Mouse (Mus musculus) CD4-positive, CD25-positive, alpha-beta regulatory T cell, adult 2 months (primary cell): ENCODE data around the gene Cep128.

Source experiments
- DNase-seq: peaks from one replicate; pipeline ENCODE4 v3.0.0-alpha.2; 2012; ENCODE audit warnings: low read depth, low spot score

Gene Cep128

GRCm38 (mm10) chr12:90971156-90971555 is 413.1 kb downstream of the Cep128 start:
- DNase-seq, result no peak

GRCm38 (mm10) chr12:90961386-90962017 is 422.7 kb downstream of the Cep128 start:
- DNase-seq, result no peak

DNA sequence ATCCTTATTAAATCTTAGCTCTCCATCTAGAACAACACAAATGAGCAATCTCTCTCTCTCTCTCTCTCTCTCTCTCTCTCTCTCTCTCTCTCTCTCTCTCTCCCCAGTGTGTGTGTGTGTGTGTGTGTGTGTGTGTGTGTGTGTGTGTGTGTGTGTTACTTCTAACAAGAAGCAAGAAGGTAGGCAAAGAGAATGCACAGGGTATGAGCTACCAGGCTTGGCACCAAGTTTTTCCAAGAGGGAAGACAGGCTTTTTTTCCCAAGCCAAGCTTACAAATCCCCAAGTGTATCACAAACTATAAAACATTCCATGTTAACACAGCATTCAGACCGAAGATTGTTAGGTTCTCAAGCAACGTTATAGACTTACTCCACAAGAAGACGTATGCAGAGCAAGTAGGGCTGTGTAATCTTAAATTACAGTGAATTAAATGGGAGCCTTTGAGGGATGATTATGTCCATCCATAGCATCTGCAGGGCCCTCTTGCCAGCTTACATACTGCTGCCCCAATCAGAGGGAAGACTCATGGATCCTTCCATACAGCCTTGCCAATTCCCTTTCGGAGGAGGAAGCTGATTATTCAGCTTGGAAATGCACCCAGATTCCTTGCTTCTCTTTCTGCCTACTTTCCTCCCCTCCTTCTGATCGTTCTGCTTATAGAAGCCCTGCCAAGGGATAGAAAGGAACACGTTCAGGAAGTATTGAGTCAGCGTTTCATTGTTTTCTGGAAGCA is 429.3 kb downstream of the Cep128 start:
- no peak for DNase-seq
